Mouse (Mus musculus): ENCODE measurements at regions not wholly inside any gene's neighbourhood (a gene's known extent, or its start where the extent isn't known, plus 50 kb on each side); places are given as distances from the start of the nearest gene placed in this dataset.
A peak's percentile ranks its signal among the peaks of the same experiment; 100 is the strongest.

DNA sequence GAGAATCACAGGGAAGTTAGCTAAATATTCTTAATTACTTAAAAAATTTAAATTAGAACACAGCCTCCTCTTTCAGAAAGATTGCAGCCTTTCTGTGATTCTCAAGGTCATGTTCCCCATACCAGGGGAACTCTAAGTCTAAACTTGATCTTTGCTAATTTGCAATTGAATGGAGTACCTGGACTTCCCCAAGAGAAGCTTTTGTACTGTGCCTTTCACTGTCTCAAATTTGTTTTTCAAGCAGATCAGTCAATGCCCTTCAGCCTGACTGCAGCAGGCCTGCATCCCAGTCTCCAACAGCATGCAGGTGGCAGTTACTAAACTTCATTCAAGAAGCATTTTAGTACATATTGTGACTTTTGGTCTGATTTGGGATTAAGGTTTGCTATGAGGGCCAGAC is 611.8 kb downstream of the Snca start:
- no peak for DNase-seq (ENCODE audit: extremely low spot score in 1 of 2, low spot score in 1 of 2)

DNA sequence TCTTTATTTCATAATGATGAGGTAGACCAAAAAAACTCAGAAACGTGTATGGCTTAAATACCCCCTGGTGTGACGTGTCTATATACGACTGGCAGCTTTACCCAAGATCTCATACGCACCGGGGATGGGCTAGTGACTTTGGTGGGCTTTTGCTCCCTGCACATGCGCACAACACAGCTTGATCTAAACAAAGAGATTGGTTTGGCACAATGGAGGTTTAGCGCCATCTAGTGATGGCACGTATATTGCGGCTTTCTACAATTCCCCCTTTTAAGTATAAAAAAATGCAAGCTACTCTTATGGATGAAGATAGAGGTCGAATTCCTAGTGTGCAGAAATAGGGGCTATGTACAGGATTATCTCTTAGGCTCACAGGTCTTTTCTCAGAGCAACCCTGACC is 628.1 kb downstream of the Snca start:
- peak; percentile 2 to 54 for DNase-seq (ENCODE audit: extremely low spot score in 1 of 2, low spot score in 1 of 2)
